Mouse (Mus musculus): ENCODE results near the gene Stk10. TPM values are rescaled to one million over a fixed set of nuclear protein-coding genes. Genes with fewer than 3 reads are reported as not detected.
A peak's percentile ranks its signal among the peaks of the same experiment; 100 is the strongest.

Stk10 gene
- total and polyA plus RNA-seq, 3 experiments: 31.0 to 52.1 (median 36.0) TPM

DNA sequence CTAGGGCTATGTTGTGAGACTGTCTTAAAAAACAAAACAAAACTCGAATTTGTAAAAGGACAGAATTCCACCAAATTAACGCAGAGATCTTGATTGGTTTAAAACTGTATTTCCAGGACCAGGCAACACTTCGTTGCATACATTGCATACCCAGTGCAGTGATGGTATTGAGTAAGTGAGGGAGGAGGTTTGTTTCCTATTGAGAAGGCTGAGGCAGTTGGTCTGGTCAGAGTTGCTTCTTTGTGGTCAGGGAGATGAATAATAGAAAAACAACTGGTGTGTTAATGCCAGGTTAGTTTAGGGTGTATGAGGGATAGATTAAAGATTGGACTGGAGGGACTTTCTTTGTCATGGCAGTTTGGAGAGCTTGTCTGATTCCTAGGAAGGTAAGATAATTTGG is 132.5 kb downstream of the Stk10 start:
- TF ChIP-seq TAL1 (conservative IDR thresholded peaks at IDR 0.05; ENCODE audit: low read depth, low read length) (no peak), GATA2 (IDR thresholded peaks at IDR 0.05; ENCODE audit: borderline replicate concordance, low read depth, low read length) (no peak), POLR2AphosphoS5 (IDR thresholded peaks at IDR 0.05; ENCODE audit: insufficient replicate concordance, low read depth, low read length) (no peak), CTCF (IDR thresholded peaks at IDR 0.05; ENCODE audit: low read depth, low read length) (no peak), GATA1 (IDR thresholded peaks at IDR 0.05; ENCODE audit: borderline replicate concordance, low read length) (no peak)
- Histone ChIP-seq H3K4me3 (ENCODE audit: low read depth, low read length) (no peak overlapping the region), H3K27me3 (ENCODE audit: insufficient read depth, low read length) (no peaks in the 10 kb centered on the region), H3K9me3 (replicated peaks) (no peaks in the 10 kb centered on the region), H3K4me1 (ENCODE audit: insufficient read depth, low read depth, low read length) (peaks cover 5% of the 10 kb centered on the region; the same call in 1 of the 2 replicates), H3K36me3 (replicated peaks) (peaks cover 45% of the 10 kb centered on the region)
- ATAC-seq (ENCODE audit: extremely low read depth, insufficient number of reproducible peaks, low FRiP score, poor library complexity, severe bottlenecking): no peak
- no peak for DNase-seq (ENCODE audit: low spot score)

DNA sequence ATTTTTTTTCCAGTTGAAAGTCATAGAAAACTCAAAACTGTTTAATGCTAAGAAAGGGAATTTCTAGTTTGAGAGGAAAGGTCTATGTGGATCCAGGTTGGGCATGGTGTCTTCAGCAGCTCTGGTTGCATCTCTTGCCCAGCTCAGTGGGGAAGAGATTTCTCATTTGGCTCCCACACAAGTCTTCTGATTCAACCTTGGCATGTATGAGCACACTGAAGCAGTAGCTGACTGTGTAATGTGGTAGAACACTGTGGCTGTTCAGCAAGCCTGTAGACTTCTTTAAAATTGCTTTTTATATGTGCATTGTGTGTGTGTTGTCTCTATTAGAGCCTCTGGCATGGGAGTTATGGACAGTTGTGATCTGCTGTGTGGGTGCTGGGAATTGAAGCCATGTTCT is 133.9 kb downstream of the Stk10 start:
- Histone ChIP-seq H3K36me3 (replicated peaks) (peaks cover 45% of the 10 kb centered on the region), H3K4me3 (ENCODE audit: low read depth, low read length) (no peak overlapping the region), H3K9me3 (replicated peaks) (no peaks in the 10 kb centered on the region), H3K27me3 (ENCODE audit: insufficient read depth, low read length) (no peaks in the 10 kb centered on the region), H3K4me1 (ENCODE audit: insufficient read depth, low read depth, low read length) (peaks cover 16% of the 10 kb centered on the region)
- no peak for DNase-seq (ENCODE audit: low spot score)
- TF ChIP-seq GATA1 (IDR thresholded peaks at IDR 0.05; ENCODE audit: borderline replicate concordance, low read length): no peak
- no peak for TF ChIP-seq CTCF (IDR thresholded peaks at IDR 0.05; ENCODE audit: low read depth, low read length)
- TF ChIP-seq TAL1 (conservative IDR thresholded peaks at IDR 0.05; ENCODE audit: low read depth, low read length): no peak
- TF ChIP-seq GATA2 (IDR thresholded peaks at IDR 0.05; ENCODE audit: borderline replicate concordance, low read depth, low read length): no peak
- no peak for TF ChIP-seq POLR2AphosphoS5 (IDR thresholded peaks at IDR 0.05; ENCODE audit: insufficient replicate concordance, low read depth, low read length)
- ATAC-seq (ENCODE audit: extremely low read depth, insufficient number of reproducible peaks, low FRiP score, poor library complexity, severe bottlenecking): no peak

DNA sequence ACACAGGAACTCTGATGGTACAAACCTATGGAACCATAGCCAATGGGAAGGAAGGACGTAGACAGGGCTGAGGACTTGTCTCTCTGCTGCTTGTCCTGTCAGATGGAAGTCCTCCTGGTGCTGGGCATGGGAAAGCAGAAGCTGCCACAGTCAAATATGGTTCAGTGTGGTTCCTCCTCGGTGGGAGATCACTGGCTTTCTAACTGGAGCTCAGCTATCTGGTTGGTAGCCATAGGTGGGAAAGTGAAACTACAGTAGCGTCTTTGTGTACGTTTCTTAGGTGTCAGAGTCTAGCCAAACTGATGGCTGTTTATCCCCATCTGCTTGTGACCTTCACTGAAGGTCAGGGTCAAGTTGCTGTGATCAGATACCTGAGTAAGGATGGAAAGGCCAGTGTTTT is 138.4 kb downstream of the Stk10 start:
- Histone ChIP-seq H3K36me3 (replicated peaks) (peaks cover 35% of the 10 kb centered on the region), H3K27me3 (ENCODE audit: insufficient read depth, low read length) (no peaks in the 10 kb centered on the region), H3K4me1 (ENCODE audit: insufficient read depth, low read depth, low read length) (peaks cover 21% of the 10 kb centered on the region), H3K4me3 (ENCODE audit: low read depth, low read length) (no peak overlapping the region; the same call in 1 of the 2 replicates), H3K9me3 (replicated peaks) (no peaks in the 10 kb centered on the region)
- ATAC-seq (ENCODE audit: extremely low read depth, insufficient number of reproducible peaks, low FRiP score, poor library complexity, severe bottlenecking) (no peak), DNase-seq (ENCODE audit: low spot score) (peak; percentile 13)
- no peak for TF ChIP-seq GATA2 (IDR thresholded peaks at IDR 0.05; ENCODE audit: borderline replicate concordance, low read depth, low read length)
- TF ChIP-seq TAL1 (conservative IDR thresholded peaks at IDR 0.05; ENCODE audit: low read depth, low read length): no peak
- TF ChIP-seq POLR2AphosphoS5 (IDR thresholded peaks at IDR 0.05; ENCODE audit: insufficient replicate concordance, low read depth, low read length): no peak
- no peak for TF ChIP-seq GATA1 (IDR thresholded peaks at IDR 0.05; ENCODE audit: borderline replicate concordance, low read length)
- TF ChIP-seq CTCF (IDR thresholded peaks at IDR 0.05; ENCODE audit: low read depth, low read length): no peak

Other genes starting within 250 kb of the Stk10 start
- gene Hba-a1, start 249.8 kb upstream of the Stk10 start, total RNA-seq (2014; fragmentation: Nextera tagmentation): 230 and 2,260 TPM in 2 replicates
- gene Hba-a1, start 249.8 kb upstream of the Stk10 start, total RNA-seq (2017): 242 and 325 TPM in 2 replicates
- 3,927 and 4,410 TPM in 2 replicates for gene Hba-a1, start 249.8 kb upstream of the Stk10 start, polyA plus RNA-seq (2012)
- gene Hbq1b, start 246.3 kb upstream of the Stk10 start, total RNA-seq (2014; fragmentation: Nextera tagmentation): 9.1 and 11.6 TPM in 2 replicates
- 0.41 and 0.87 TPM in 2 replicates for gene Hbq1b, start 246.3 kb upstream of the Stk10 start, total RNA-seq (2017)
- gene Hbq1b, start 246.3 kb upstream of the Stk10 start, polyA plus RNA-seq (2012): 0.70 and 0.87 TPM in 2 replicates
- gene Hba-a2, start 236.8 kb upstream of the Stk10 start, total RNA-seq (2014; fragmentation: Nextera tagmentation): 268 and 4,240 TPM in 2 replicates
- gene Hba-a2, start 236.8 kb upstream of the Stk10 start, total RNA-seq (2017): 683 and 890 TPM in 2 replicates
- 1,087 and 1,500 TPM in 2 replicates for gene Hba-a2, start 236.8 kb upstream of the Stk10 start, polyA plus RNA-seq (2012)
- not detected in 2 replicates for gene Hbq1a, start 233.2 kb upstream of the Stk10 start, total RNA-seq (2014; fragmentation: Nextera tagmentation)
- not detected in 2 replicates for gene Hbq1a, start 233.2 kb upstream of the Stk10 start, total RNA-seq (2017)
- gene Hbq1a, start 233.2 kb upstream of the Stk10 start, polyA plus RNA-seq (2012): not detected in 2 replicates
- gene Sh3pxd2b, start 185.5 kb upstream of the Stk10 start, total RNA-seq (2014; fragmentation: Nextera tagmentation): not detected in 2 replicates
- gene Sh3pxd2b, start 185.5 kb upstream of the Stk10 start, total RNA-seq (2017): 0.12 and 0.16 TPM in 2 replicates
- not detected in 2 replicates for gene Sh3pxd2b, start 185.5 kb upstream of the Stk10 start, polyA plus RNA-seq (2012)
- not detected in 2 replicates for gene Ubtd2, start 77.9 kb upstream of the Stk10 start, total RNA-seq (2014; fragmentation: Nextera tagmentation)
- gene Ubtd2, start 77.9 kb upstream of the Stk10 start, total RNA-seq (2017): 0.11 and 0.46 TPM in 2 replicates
- 0.29 and 0.33 TPM in 2 replicates for gene Ubtd2, start 77.9 kb upstream of the Stk10 start, polyA plus RNA-seq (2012)
- gene Efcab9, start 1.2 kb upstream of the Stk10 start, total RNA-seq (2014; fragmentation: Nextera tagmentation): 1.4 and 4.6 TPM in 2 replicates
- 3.5 and 5.5 TPM in 2 replicates for gene Efcab9, start 1.2 kb upstream of the Stk10 start, total RNA-seq (2017)
- gene Efcab9, start 1.2 kb upstream of the Stk10 start, polyA plus RNA-seq (2012): 0.12 TPM in 1 of 2 replicates, not detected in the other
- 32.6 and 39.8 TPM in 2 replicates for gene Fbxw11, start 109.4 kb downstream of the Stk10 start, total RNA-seq (2014; fragmentation: Nextera tagmentation)
- 51.4 and 53.7 TPM in 2 replicates for gene Fbxw11, start 109.4 kb downstream of the Stk10 start, total RNA-seq (2017)
- 16.9 and 24.0 TPM in 2 replicates for gene Fbxw11, start 109.4 kb downstream of the Stk10 start, polyA plus RNA-seq (2012)

Measured in G1E (cell line).